Mouse (Mus musculus) CH12.LX (cell line): Measurements from ENCODE around the gene Csnk1g2. TPM values are rescaled to one million over a fixed set of nuclear protein-coding genes. Genes with fewer than 3 reads are reported as not detected.

ENCODE experiments used
- DNase-seq: peaks from one replicate; pipeline ENCODE4 v3.0.0-alpha.2; 2013; ENCODE audit errors: extremely low read depth
- H3K27ac ChIP-seq: 2 replicates; pipeline ENCODE4 v1.5.1; 2012; ENCODE audit warnings: low read depth, mild to moderate bottlenecking, control low read depth, moderate library complexity; ENCODE audit not compliant: insufficient read depth
- H3K27me3 ChIP-seq: replicated peaks from 2 replicates; pipeline ENCODE3; 2012; ENCODE audit warnings: inconsistent platforms
- H3K36me3 ChIP-seq, 2 experiments: replicated peaks in 1 of 2; 2 replicates each; pipeline versions ENCODE3 to v1.6.1; 2012; ENCODE audit warnings: inconsistent platforms in 1 of 2, low read length in 1 of 2, mild to moderate bottlenecking in 1 of 2, mixed read lengths in 1 of 2, moderate library complexity in 1 of 2; ENCODE audit not compliant: control insufficient read depth in 1 of 2, insufficient read depth in 1 of 2
- H3K4me1 ChIP-seq, 2 experiments: 2 replicates each; pipeline ENCODE4 v1.6.1; 2012; ENCODE audit warnings: inconsistent platforms in 1 of 2, moderate library complexity in 1 of 2; ENCODE audit not compliant: insufficient read depth in 2 of 2, control insufficient read depth in 1 of 2
- H3K4me2 ChIP-seq: 2 replicates; pipeline ENCODE4 v1.6.1; 2012; ENCODE audit warnings: low read depth, mild to moderate bottlenecking, control low read depth; ENCODE audit not compliant: poor library complexity, insufficient read depth, severe bottlenecking
- H3K4me3 ChIP-seq, 3 experiments: fragments of 150-350 bp in 1 of 3; sonication (generic) in 1 of 3; replicated peaks in 1 of 3; 2 replicates each; pipeline versions ENCODE3 to v1.5.1; 2011 to 2012; ENCODE audit warnings: low read depth in 2 of 3, low read length in 2 of 3, mild to moderate bottlenecking in 2 of 3, moderate library complexity in 2 of 3, control low read depth in 1 of 3, improper control_type of control experiment in 1 of 3, inconsistent platforms in 1 of 3, mixed read lengths in 1 of 3; ENCODE audit not compliant: poor library complexity in 1 of 3
- H3K79me2 ChIP-seq: replicated peaks from 2 replicates; pipeline ENCODE4 v1.6.1; 2012; ENCODE audit warnings: mild to moderate bottlenecking, moderate library complexity; ENCODE audit not compliant: control insufficient read depth, poor library complexity, insufficient read depth, severe bottlenecking; ENCODE audit errors: extremely low read depth
- H3K9ac ChIP-seq: 2 replicates; pipeline ENCODE4 v1.6.1; 2012; ENCODE audit warnings: low read depth, mild to moderate bottlenecking, control low read depth, moderate library complexity; ENCODE audit not compliant: insufficient read depth
- H3K9me3 ChIP-seq: replicated peaks from 2 replicates; pipeline ENCODE3; 2012; ENCODE audit warnings: low read length, inconsistent platforms, mixed read lengths
- BHLHE40 ChIP-seq: IDR thresholded peaks from 2 replicates; pipeline ENCODE4 v1.6.1; 2011; ENCODE audit warnings: mild to moderate bottlenecking, low read depth, low read length, improper control_type of control experiment
- CHD1 ChIP-seq: IDR thresholded peaks from 2 replicates; pipeline ENCODE4 v1.6.1; 2012; ENCODE audit warnings: low read depth, low read length, improper control_type of control experiment, inconsistent platforms
- CHD2 ChIP-seq: IDR thresholded peaks from 2 replicates; pipeline ENCODE4 v1.6.1; 2011; ENCODE audit warnings: low read length, improper control_type of control experiment
- CTCF ChIP-seq, 2 experiments: IDR thresholded peaks in 1 of 2; conservative IDR thresholded peaks in 1 of 2; 2 replicates each; pipeline ENCODE4 v1.5.1; 2011 to 2012; ENCODE audit warnings: low read depth in 2 of 2, low read length in 2 of 2, improper control_type of control experiment in 1 of 2, inconsistent platforms in 1 of 2, mild to moderate bottlenecking in 1 of 2, moderate library complexity in 1 of 2
- E2F4 ChIP-seq: IDR thresholded peaks from 2 replicates; pipeline ENCODE4 v1.6.1; 2011; ENCODE audit warnings: low read depth, low read length, improper control_type of control experiment; ENCODE audit not compliant: insufficient replicate concordance
- ELF1 ChIP-seq: IDR thresholded peaks from 2 replicates; pipeline ENCODE4 v1.6.1; 2014; ENCODE audit warnings: low read depth, mild to moderate bottlenecking, inconsistent platforms, low read length, improper control_type of control experiment
- EP300 ChIP-seq: IDR thresholded peaks from 2 replicates; pipeline ENCODE4 v1.6.1; 2011; ENCODE audit warnings: low read length, improper control_type of control experiment
- ETS1 ChIP-seq: conservative IDR thresholded peaks from 2 replicates; pipeline ENCODE4 v1.6.1; 2012; ENCODE audit warnings: low read depth, mild to moderate bottlenecking, inconsistent platforms, low read length, improper control_type of control experiment, moderate library complexity
- GABPA ChIP-seq: IDR thresholded peaks from 2 replicates; pipeline ENCODE4 v1.6.1; 2012; ENCODE audit warnings: low read depth, low read length, improper control_type of control experiment, inconsistent platforms; ENCODE audit not compliant: insufficient replicate concordance
- HCFC1 ChIP-seq: IDR thresholded peaks from 2 replicates; pipeline ENCODE4 v1.6.1; 2012; ENCODE audit warnings: low read depth, mild to moderate bottlenecking, inconsistent platforms, low read length, improper control_type of control experiment
- IRF4 ChIP-seq: IDR thresholded peaks from 2 replicates; pipeline ENCODE4 v1.6.1; 2014; ENCODE audit warnings: low read depth, mild to moderate bottlenecking, inconsistent platforms, low read length, improper control_type of control experiment
- JUN ChIP-seq: IDR thresholded peaks from 2 replicates; pipeline ENCODE4 v1.6.1; 2011; ENCODE audit warnings: low read depth, mild to moderate bottlenecking, low read length, improper control_type of control experiment, moderate library complexity; ENCODE audit not compliant: insufficient read depth
- JUND ChIP-seq: conservative IDR thresholded peaks from 2 replicates; pipeline ENCODE4 v1.6.1; 2011; ENCODE audit warnings: low read depth, low read length, improper control_type of control experiment
- KAT2A ChIP-seq: IDR thresholded peaks from 2 replicates; pipeline ENCODE4 v1.6.1; 2012; ENCODE audit warnings: low read length, improper control_type of control experiment, inconsistent platforms; ENCODE audit not compliant: insufficient replicate concordance
- MAFK ChIP-seq: IDR thresholded peaks from 2 replicates; pipeline ENCODE4 v1.6.1; 2011; ENCODE audit warnings: low read length, improper control_type of control experiment; ENCODE audit not compliant: insufficient replicate concordance
- MAX ChIP-seq: IDR thresholded peaks from 2 replicates; pipeline ENCODE4 v1.6.1; 2011; ENCODE audit warnings: low read length, improper control_type of control experiment
- MAZ ChIP-seq: IDR thresholded peaks from 2 replicates; pipeline ENCODE4 v1.6.1; 2012; ENCODE audit warnings: low read depth, mild to moderate bottlenecking, inconsistent platforms, low read length, improper control_type of control experiment, moderate library complexity
- MEF2A ChIP-seq: IDR thresholded peaks from 2 replicates; pipeline ENCODE4 v1.6.1; 2014; ENCODE audit warnings: low read depth, mild to moderate bottlenecking, inconsistent platforms, low read length, improper control_type of control experiment, borderline replicate concordance
- MXI1 ChIP-seq: IDR thresholded peaks from 2 replicates; pipeline ENCODE4 v1.6.1; 2011; ENCODE audit warnings: mild to moderate bottlenecking, low read depth, low read length, improper control_type of control experiment
- MYC ChIP-seq: IDR thresholded peaks from 2 replicates; pipeline ENCODE4 v1.6.1; 2011; ENCODE audit warnings: low read depth, mild to moderate bottlenecking, improper control_type of control experiment, low read length
- NELFE ChIP-seq: IDR thresholded peaks from 2 replicates; pipeline ENCODE4 v1.6.1; 2011; ENCODE audit warnings: low read depth, low read length, improper control_type of control experiment
- NRF1 ChIP-seq: IDR thresholded peaks from 2 replicates; pipeline ENCODE4 v1.6.1; 2014; ENCODE audit warnings: low read depth, mild to moderate bottlenecking, inconsistent platforms, low read length, improper control_type of control experiment, moderate library complexity
- PAX5 ChIP-seq: IDR thresholded peaks from 2 replicates; pipeline ENCODE4 v1.6.1; 2012; ENCODE audit warnings: low read length, inconsistent platforms, mixed read lengths
- POLR2A ChIP-seq: IDR thresholded peaks from 2 replicates; pipeline ENCODE4 v1.6.1; 2011; ENCODE audit warnings: low read depth, mild to moderate bottlenecking, improper control_type of control experiment, low read length
- POLR2AphosphoS2 ChIP-seq: IDR thresholded peaks from 2 replicates; pipeline ENCODE4 v1.6.1; 2011; ENCODE audit warnings: low read depth, low read length, improper control_type of control experiment
- RAD21 ChIP-seq: IDR thresholded peaks from 2 replicates; pipeline ENCODE4 v1.6.1; 2011; ENCODE audit warnings: low read depth, mild to moderate bottlenecking, low read length, improper control_type of control experiment, moderate library complexity
- RCOR1 ChIP-seq: conservative IDR thresholded peaks from 2 replicates; pipeline ENCODE4 v1.6.1; 2012; ENCODE audit warnings: low read depth, mild to moderate bottlenecking, inconsistent platforms, low read length, improper control_type of control experiment
- SIN3A ChIP-seq: IDR thresholded peaks from 2 replicates; pipeline ENCODE4 v1.6.1; 2012; ENCODE audit warnings: low read length, improper control_type of control experiment, inconsistent platforms
- SMC3 ChIP-seq: IDR thresholded peaks from 2 replicates; pipeline ENCODE4 v1.6.1; 2011; ENCODE audit warnings: low read depth, low read length, improper control_type of control experiment
- TBP ChIP-seq: conservative IDR thresholded peaks from 2 replicates; pipeline ENCODE4 v1.6.1; 2011; ENCODE audit warnings: low read depth, low read length, improper control_type of control experiment
- TCF12 ChIP-seq: IDR thresholded peaks from 2 replicates; pipeline ENCODE4 v1.6.1; 2014; ENCODE audit warnings: low read depth, mild to moderate bottlenecking, inconsistent platforms, low read length, improper control_type of control experiment
- UBTF ChIP-seq: IDR thresholded peaks from 2 replicates; pipeline ENCODE4 v1.6.1; 2012; ENCODE audit warnings: low read depth, mild to moderate bottlenecking, inconsistent platforms, low read length, improper control_type of control experiment, moderate library complexity
- USF1 ChIP-seq: IDR thresholded peaks from 2 replicates; pipeline ENCODE4 v1.6.1; 2014; ENCODE audit warnings: low read depth, mild to moderate bottlenecking, inconsistent platforms, low read length, improper control_type of control experiment
- USF2 ChIP-seq: conservative IDR thresholded peaks from 2 replicates; pipeline ENCODE4 v1.6.1; 2011; ENCODE audit warnings: low read depth, low read length, improper control_type of control experiment
- ZC3H11A ChIP-seq: IDR thresholded peaks from 2 replicates; pipeline ENCODE4 v1.6.1; 2012; ENCODE audit warnings: low read depth, mild to moderate bottlenecking, inconsistent platforms, low read length, improper control_type of control experiment
- ZKSCAN1 ChIP-seq: IDR thresholded peaks from 2 replicates; pipeline ENCODE4 v1.6.1; 2012; ENCODE audit warnings: low read depth, inconsistent platforms, low read length, improper control_type of control experiment, borderline replicate concordance
- ZMIZ1 ChIP-seq: IDR thresholded peaks from 2 replicates; pipeline ENCODE4 v1.6.1; 2012; ENCODE audit warnings: low read depth, mild to moderate bottlenecking, inconsistent platforms, low read length, improper control_type of control experiment
- ZNF384 ChIP-seq: IDR thresholded peaks from 2 replicates; pipeline ENCODE4 v1.6.1; 2012; ENCODE audit warnings: low read depth, low read length, improper control_type of control experiment, inconsistent platforms
- dilution Hi-C: fragments of 300-500 bp; cut with MboI; formaldehyde crosslinking; loops from 2 replicates; pipeline ENCODE4 v1.14.3; 2020; ENCODE audit warnings: low sequenced_read_pairs; ENCODE audit not compliant: extremely low pct_unique_long_range_greater_than_20kb, extremely low pct_ligation_motif_present
- in situ Hi-C: fragments of 300-500 bp; cut with MboI; formaldehyde crosslinking; loops from 3 replicates; pipeline ENCODE4 v1.14.3; 2019; ENCODE audit warnings: low sequenced_read_pairs, low pct_ligation_motif_present, low pct_unique_long_range_greater_than_20kb, mixed read lengths
- polyA plus RNA-seq: library from polyadenylated mRNA; unstranded; fragments of >175 nt; gene quantifications from 2 replicates; pipeline ENCODE4 v1.2.1, GENCODE M21; 2012; ENCODE audit warnings: low read depth; ENCODE audit not compliant: insufficient read length
- total RNA-seq, 2 experiments: library from RNA; depleted of rRNA; stranded (reverse); fragments of 300-350 nt in 1 of 2; fragments of >200 nt in 1 of 2; gene quantifications; 2 replicates each; pipeline ENCODE4 v1.2.3; 2012 to 2014

Csnk1g2 gene
- total and polyA plus RNA-seq, 3 experiments = 44.1 to 59.0 (median 50.1) TPM

DNA sequence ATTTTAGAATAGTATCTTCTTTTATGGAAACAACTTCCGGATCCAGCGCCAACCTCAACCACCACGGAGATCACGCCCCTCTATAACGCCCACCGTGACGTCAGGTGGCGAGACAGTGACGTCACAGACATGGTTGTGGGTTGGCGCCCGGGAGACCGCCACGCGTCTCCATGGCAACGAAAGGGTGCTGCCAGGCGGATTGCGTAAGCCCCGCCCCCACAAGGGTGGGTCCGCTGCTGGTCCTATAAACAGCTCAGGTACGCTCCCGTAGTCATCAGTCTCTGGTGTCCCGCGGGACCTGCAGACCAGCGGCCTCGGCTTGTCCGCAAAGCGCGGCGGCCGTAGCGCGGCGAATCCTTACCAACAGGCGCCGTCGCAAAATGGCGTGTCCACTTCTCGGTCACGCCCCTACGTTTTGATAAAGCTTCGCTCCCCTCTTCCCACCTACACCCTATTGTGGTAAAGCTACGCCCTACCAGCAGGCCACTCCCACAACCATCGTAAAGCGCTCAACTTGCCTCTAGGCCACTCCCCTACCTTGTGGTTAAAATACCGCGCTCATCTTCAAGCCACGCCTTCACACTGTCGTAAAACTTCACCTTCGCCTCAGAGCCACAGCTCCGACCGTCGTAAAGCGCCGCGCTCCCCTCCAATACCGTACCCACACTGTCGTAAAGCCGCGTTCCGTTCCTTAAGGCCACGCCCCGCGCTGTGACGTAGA, 538 bp upstream of the Csnk1g2 start:
- dilution Hi-C loops (no loop called here), in situ Hi-C loops (no loop called here)
- Histone ChIP-seq H3K27ac (peak overlapping the region; percentile 80), H3K4me1 (peaks cover 20 to 42% of the 10 kb centered on the region in 2 experiments), H3K79me2 (peaks cover 25% of the 10 kb centered on the region), H3K4me3 (peak overlapping the region; percentile 63 to 99 (median 87)), H3K9me3 (no peaks in the 10 kb centered on the region), H3K9ac (peak overlapping the region; percentile 69), H3K27me3 (no peaks in the 10 kb centered on the region)
- TF ChIP-seq POLR2A (peak; percentile 68), ZMIZ1 (no peak), MAX (no peak), JUND (no peak), MXI1 (peak; percentile 95), CTCF (conservative IDR thresholded peaks at IDR 0.05 in 1 of 2, IDR thresholded peaks at IDR 0.05 in 1 of 2; ENCODE audit: low read depth in 2 of 2, low read length in 2 of 2) (no peak), NELFE (no peak; the same call in 1 of the 2 replicates), SIN3A (peak; percentile 97), RCOR1 (no peak), MYC (peak; percentile 55; the same call in 1 of the 2 replicates), GABPA (peak; percentile 88), MAZ (no peak), ZC3H11A (no peak), IRF4 (peak; percentile 19; the same call in 1 of the 2 replicates), KAT2A (peak; percentile 67; the same call in 1 of the 2 replicates), JUN (no peak), UBTF (no peak), PAX5 (no peak), BHLHE40 (peak; percentile 57), NRF1 (no peak), USF1 (no peak), E2F4 (peak; percentile 82; the same call in 1 of the 2 replicates), ELF1 (peak; percentile 85), SMC3 (no peak), EP300 (no peak), HCFC1 (peak; percentile 78), ZNF384 (no peak), TCF12 (peak; percentile 11; the same call in 1 of the 2 replicates), CHD1 (no peak), CHD2 (no peak), POLR2AphosphoS2 (no peak), USF2 (no peak), ZKSCAN1 (no peak), ETS1 (peak; percentile 79), TBP (peak; percentile 73; the same call in 1 of the 2 replicates), MEF2A (no peak), RAD21 (no peak), MAFK (no peak)
- TF ChIP-seq, all 38 proteins: peak for 14
- DNase-seq = peak; percentile 100
- Histone ChIP-seq H3K36me3 (peaks cover 3 to 28% of the 10 kb centered on the region in 2 experiments), H3K4me2 (peak overlapping the region; percentile 98)
